Mouse (Mus musculus) spleen, adult 2 months (tissue): ENCODE measurements around the gene Zxdc. TPM values are rescaled to one million over a fixed set of nuclear protein-coding genes. Genes with fewer than 3 reads are reported as not detected.

Source experiments
- DNase-seq, 2 experiments: peaks; one replicate each; pipeline versions ENCODE4 v3.0.0 to v3.0.0-alpha.2; 2012 to 2021; ENCODE audit warnings: low spot score in 2 of 2, low read depth in 1 of 2
- H3K27ac ChIP-seq: fragments of 200-500 bp; 2 replicates; pipeline ENCODE4 v1.5.1; 2012; ENCODE audit warnings: low read length, inconsistent platforms; ENCODE audit not compliant: insufficient read depth
- H3K27me3 ChIP-seq: fragments of 200-500 bp; 2 replicates; pipeline ENCODE4 v1.6.1; 2012; ENCODE audit warnings: mild to moderate bottlenecking, moderate library complexity, low read length, inconsistent platforms; ENCODE audit not compliant: control insufficient read depth, insufficient read depth
- H3K36me3 ChIP-seq: fragments of 200-500 bp; 2 replicates; pipeline ENCODE4 v1.6.1; 2012; ENCODE audit warnings: mild to moderate bottlenecking, low read length, inconsistent platforms; ENCODE audit not compliant: control insufficient read depth, insufficient read depth
- H3K4me1 ChIP-seq: fragments of 200-500 bp; 2 replicates; pipeline ENCODE4 v1.6.1; 2011; ENCODE audit warnings: inconsistent platforms; ENCODE audit not compliant: control insufficient read depth, insufficient read depth, insufficient read length
- H3K4me3 ChIP-seq: fragments of 200-500 bp; 2 replicates; pipeline ENCODE4 v1.5.1; 2011; ENCODE audit warnings: mild to moderate bottlenecking, inconsistent platforms; ENCODE audit not compliant: insufficient read depth, insufficient read length; ENCODE audit errors: extremely low read depth
- CTCF ChIP-seq: fragments of 200-500 bp; IDR thresholded peaks from 2 replicates; pipeline ENCODE4 v1.5.1; 2011; ENCODE audit warnings: mild to moderate bottlenecking, inconsistent platforms; ENCODE audit not compliant: insufficient read depth, insufficient read length, insufficient replicate concordance; ENCODE audit errors: extremely low read depth
- POLR2A ChIP-seq: fragments of 200-500 bp; IDR thresholded peaks from 2 replicates; pipeline ENCODE4 v1.6.1; 2011; ENCODE audit warnings: low read depth, low read length, inconsistent platforms
- WGBS: fragments of 180-500 bp; shearing (Covaris S2); methylation state at CpG from one replicate; pipeline ENCODE4 v1.1.7; 2018; 5-methylcytosine and 5-hydroxymethylcytosine counted together
- polyA plus RNA-seq: library from polyadenylated mRNA; depleted of rRNA; stranded (reverse); fragments of >200 nt; gene quantifications from 2 replicates; pipeline ENCODE4 v1.2.3, GENCODE M21; 2012; rRNA removed

The Zxdc gene
- 15.6 and 24.6 TPM in 2 replicates for polyA plus RNA-seq

DNA sequence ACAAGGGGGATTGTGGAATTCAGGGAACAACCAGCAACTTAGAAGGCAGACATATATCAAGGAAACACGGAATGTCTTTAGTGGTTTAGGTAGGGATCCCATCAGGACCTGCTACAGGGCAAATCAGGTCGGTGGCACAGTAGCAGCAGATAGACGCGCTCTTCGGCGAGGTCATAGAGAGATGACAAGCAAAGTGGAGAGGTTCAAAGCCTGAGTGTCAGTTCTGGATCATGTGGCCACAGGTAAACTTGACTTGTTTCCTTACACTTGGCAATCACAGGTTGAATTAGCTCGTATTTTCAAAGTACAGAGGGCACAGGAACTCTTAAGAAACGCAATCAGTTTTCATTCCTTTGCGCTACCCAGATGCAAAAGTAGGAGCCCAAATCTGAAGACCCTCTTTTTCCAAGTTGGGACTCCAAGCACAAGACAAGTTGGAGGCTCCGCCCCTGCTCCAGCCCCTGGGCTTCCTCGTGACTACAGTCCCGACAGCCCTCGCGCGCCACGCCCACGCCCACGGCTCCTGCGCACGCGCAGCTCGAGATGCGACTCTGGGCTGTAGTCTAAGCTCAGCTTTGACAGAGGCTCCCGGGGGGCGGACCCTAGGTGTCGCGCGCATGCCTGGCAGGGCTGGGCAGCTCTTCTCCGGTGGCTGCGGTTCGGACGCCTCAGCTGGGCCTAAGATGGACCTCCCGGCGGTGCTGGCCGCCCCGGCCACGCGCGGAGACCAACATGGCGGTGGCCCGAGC is at the start of gene Zxdc:
Zxdc (plus strand) TSS at position 517 of the 749 bp plus-strand sequence.
- peaks cover 10% of the 10 kb centered on the region; the same call in 1 of the 2 replicates for H3K4me1 ChIP-seq
- H3K4me3 ChIP-seq, result peak within 1 kb of the TSS; percentile 74
- peak; percentile 86 to 98 for DNase-seq
- H3K36me3 ChIP-seq, result peaks cover 8% of the 10 kb centered on the region
- 8% methylated on average over 41 of the region's 41 CpGs for WGBS
- TF ChIP-seq CTCF (no peak), POLR2A (peak; percentile 53)
- peak within 1 kb of the TSS; percentile 66; the same call in 1 of the 2 replicates for H3K27ac ChIP-seq
- no peaks in the 10 kb centered on the region for H3K27me3 ChIP-seq

DNA sequence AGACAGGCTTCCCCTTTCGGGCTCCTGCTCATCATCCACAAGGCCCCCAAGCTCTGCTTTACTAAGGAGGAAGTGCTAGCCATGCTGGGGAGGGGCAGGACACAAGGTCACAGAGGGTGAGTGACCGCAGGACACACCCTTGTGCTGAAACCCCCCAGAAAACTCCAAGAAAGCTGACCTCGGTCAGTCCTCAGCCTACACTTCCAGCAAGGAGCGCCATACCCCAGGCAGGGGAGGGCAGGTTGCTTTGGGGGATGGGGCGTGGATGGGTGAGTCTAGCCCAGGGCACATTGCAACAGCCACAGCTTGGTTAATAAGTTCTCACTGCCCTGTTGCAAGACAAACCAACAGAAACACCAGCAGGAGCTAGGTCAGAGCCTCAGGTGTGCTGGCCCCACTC is 48.9 kb upstream of the Zxdc start:
- H3K4me1 ChIP-seq, result no peaks in the 10 kb centered on the region
- DNase-seq, result no peak
- H3K4me3 ChIP-seq, result no peak overlapping the region
- WGBS, result 70% methylated on average over 5 of the region's 5 CpGs
- no peak overlapping the region for H3K27ac ChIP-seq
- no peaks in the 10 kb centered on the region for H3K27me3 ChIP-seq
- TF ChIP-seq POLR2A (no peak), CTCF (no peak)
- no peaks in the 10 kb centered on the region for H3K36me3 ChIP-seq

DNA sequence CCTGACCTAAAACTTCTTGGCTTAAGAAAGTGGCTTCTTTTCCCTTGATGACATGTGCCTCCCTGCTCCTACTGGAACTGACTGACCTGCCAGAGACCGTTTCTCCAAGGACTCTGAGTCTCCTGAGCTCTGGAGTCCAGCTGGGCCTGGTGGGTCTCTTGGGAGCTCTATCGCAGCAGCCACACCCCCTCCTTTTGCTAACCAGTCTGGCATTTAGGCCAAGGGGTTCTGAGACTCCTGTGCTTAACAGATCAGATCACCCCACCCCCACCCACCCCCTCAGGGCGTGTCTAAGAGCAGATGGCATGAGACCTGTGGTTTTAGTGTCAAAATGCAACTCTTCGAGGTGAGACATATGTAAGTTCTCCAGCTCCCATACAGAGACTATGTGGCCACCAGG is 47.5 kb upstream of the Zxdc start:
- H3K4me3 ChIP-seq, result no peak overlapping the region
- TF ChIP-seq POLR2A (no peak), CTCF (no peak)
- H3K36me3 ChIP-seq, result no peaks in the 10 kb centered on the region
- no peak for DNase-seq
- H3K27ac ChIP-seq, result no peak overlapping the region
- 33% methylated on average over 4 of the region's 4 CpGs for WGBS
- no peaks in the 10 kb centered on the region for H3K27me3 ChIP-seq
- H3K4me1 ChIP-seq, result no peaks in the 10 kb centered on the region

DNA sequence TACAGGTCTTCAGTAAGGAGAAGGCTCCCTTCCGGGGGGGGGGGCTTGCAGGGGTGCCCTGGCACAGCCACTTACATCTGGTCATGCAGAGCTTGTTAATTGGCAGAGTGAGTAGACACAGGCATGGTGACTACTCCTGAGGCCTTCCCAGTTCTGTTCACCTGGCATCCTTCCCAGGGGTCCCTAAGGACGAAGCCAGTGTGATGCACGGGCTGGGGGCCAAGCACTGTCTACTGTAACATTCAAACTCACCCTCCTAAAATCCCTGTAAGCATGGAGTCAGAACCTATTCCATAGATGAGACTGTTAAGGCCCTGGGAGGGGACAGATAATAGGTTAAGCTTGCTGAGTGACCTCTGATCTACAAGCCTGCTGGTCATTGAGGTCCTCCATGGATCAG is 45.3 kb upstream of the Zxdc start:
- Histone ChIP-seq H3K36me3 (no peaks in the 10 kb centered on the region), H3K27ac (no peak overlapping the region), H3K4me3 (no peak overlapping the region), H3K4me1 (no peaks in the 10 kb centered on the region), H3K27me3 (no peaks in the 10 kb centered on the region)
- WGBS, result 80% methylated on average over 3 of the region's 3 CpGs
- no peak for DNase-seq
- TF ChIP-seq POLR2A (no peak), CTCF (no peak)

DNA sequence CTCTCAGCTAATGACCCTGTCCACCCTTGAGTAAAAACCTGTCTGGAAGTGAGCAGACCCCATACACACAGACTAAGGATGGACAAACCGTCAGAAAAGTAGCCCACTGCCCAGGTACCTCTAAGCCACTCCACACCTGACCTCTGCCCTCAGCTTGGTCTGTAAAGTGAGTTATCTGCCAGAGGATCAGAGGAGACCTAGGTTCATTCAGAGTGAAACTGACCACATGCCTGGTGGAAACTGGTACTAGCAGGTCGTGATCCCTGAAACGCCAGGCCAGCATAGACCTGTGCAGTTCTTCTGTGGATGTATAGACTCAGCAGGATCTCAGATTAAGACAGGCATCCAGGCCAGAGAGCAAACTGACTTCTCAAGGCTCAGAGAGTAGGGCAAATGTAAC is 44.8 kb upstream of the Zxdc start:
- Histone ChIP-seq H3K36me3 (no peaks in the 10 kb centered on the region), H3K27ac (no peak overlapping the region), H3K27me3 (no peaks in the 10 kb centered on the region), H3K4me3 (no peak overlapping the region), H3K4me1 (no peaks in the 10 kb centered on the region)
- DNase-seq, result no peak
- 63% methylated on average over 3 of the region's 3 CpGs for WGBS
- no peak for TF ChIP-seq CTCF
- no peak for TF ChIP-seq POLR2A

DNA sequence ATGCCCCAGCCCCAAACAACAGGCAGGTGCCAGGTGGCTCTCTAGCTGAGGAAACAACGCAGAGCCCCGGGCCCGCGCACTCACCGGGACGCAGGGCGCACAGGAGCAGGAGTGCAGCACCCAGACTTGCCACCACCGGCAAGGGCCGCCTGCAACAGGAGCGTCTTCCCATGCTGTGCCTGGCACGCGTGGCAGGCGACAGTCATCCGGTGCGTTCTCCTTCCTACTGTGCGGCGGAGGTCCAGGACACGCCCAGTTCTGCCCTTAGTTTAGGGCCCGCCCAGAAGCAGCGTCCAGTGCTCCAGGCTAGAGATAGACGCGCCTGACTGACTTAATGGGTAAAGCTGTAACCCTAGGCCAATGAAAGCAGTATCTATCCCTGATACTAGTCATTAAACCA is 44.3 kb upstream of the Zxdc start, which contains the start of gene Chst13:
Chst13 (minus strand) TSS at position 195 of the 400 bp plus-strand sequence.
- Histone ChIP-seq H3K36me3 (no peaks in the 10 kb centered on the region), H3K27me3 (no peaks in the 10 kb centered on the region), H3K4me3 (no peak within 1 kb of the TSS), H3K27ac (no peak within 1 kb of the TSS), H3K4me1 (no peaks in the 10 kb centered on the region)
- no peak for TF ChIP-seq POLR2A
- no peak for TF ChIP-seq CTCF
- WGBS, result 10% methylated on average over 22 of the region's 22 CpGs
- DNase-seq, result no peak

DNA sequence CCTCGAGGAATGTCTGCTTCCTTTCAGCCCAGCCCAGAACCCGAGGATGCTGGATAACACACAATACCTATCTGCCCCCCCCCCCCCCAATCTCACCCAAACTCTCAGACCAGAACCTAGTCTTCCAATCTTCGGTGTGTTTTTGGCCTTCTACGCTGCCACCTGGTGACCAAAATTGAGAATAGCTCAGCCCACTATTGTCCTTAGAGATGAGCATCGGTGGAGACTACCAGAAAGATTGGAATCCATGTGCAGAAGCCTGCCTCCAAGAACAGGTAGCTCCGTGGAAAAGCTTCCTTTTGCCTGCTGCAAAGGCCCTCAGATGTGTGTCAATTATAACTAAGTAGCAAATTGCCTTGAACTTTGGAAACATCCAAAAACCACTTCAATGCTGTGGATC is 41.6 kb upstream of the Zxdc start:
- no peak for DNase-seq
- Histone ChIP-seq H3K4me3 (no peak overlapping the region), H3K36me3 (no peaks in the 10 kb centered on the region), H3K4me1 (no peaks in the 10 kb centered on the region), H3K27ac (no peak overlapping the region), H3K27me3 (no peaks in the 10 kb centered on the region)
- 21% methylated on average over 6 of the region's 6 CpGs for WGBS
- TF ChIP-seq POLR2A (no peak), CTCF (no peak)
